Mouse (Mus musculus): ENCODE results near the gene Otx2.

The Otx2 gene

GRCm38 (mm10) chr14:48668761-48669303 lies 4.8 kb downstream of the Otx2 start:
- DNase-seq (ENCODE audit: low read depth): no peak

DNA sequence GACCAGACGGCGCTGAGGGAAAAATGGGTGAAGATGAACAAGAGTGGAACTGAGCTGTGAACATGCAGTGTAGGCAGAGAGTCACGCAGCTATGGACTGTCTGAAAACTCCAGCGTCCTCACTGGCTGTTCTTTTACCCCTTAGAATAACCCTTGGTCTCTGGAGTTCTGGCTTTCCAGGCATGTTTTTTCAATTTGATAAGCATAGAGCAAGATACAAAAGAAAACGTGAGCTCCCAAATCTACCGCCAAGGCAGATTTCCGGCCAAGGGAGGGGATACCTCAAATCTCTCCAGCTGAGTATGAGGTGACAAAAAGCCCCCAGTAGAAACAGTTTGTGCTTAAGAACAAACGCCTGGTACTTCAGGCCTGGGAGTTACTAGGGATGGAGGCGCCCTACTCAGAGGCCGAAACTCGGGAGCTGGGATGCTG lies 5.6 kb downstream of the Otx2 start:
- no peak for DNase-seq (ENCODE audit: low read depth)

- no peak for DNase-seq (ENCODE audit: low read depth)
These were observed 6.2 kb downstream of the Otx2 start for GRCm38 (mm10) chr14:48667396-48667795.

- DNase-seq (ENCODE audit: low read depth): no peak
These were observed 6.8 kb downstream of the Otx2 start for GRCm38 (mm10) chr14:48666771-48667170.

DNA sequence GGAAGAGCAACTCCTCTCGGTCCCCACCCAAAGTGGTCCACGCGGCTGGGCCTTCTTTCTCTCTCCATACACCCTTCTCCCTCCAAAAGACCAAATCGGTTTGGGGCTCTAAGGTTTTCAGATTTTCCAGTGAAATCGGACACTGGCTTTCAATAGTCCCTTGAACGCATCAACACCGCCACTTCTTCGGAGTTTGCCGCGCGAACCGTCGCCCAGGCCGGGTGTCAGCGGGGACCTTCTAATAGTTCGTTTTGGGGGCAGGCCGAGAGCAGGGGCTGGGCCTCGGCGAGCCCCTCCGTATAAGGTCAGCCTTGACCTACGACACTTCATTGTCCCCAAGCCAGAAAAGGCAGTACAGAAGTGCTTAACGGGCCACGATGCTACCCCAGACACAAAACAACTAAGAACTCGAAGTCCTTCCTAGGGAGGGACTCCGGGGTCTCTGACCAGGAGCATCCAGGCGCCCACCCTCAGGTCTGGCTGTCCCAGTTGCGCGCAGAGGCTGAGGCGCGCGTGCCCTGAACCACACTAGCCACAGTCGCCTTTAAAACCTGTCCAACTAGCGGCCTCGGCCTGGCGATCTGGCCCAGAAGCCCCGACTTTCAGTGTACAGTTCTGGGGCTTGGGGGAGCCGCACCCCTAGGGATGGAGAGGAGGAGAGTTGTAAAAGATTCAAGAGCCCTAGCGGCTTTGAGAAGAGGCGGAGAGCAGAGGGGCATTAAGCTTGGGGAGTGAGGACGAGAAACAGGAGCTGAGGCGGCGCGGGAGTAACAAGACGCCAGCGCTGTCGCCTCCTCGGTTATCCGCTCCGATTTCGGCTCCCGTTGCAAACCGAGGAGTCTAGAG lies 7.6 kb downstream of the Otx2 start:
- DNase-seq (ENCODE audit: low read depth): no peak

GRCm38 (mm10) chr14:48664841-48665815 lies 8.5 kb downstream of the Otx2 start:
- DNase-seq (ENCODE audit: low read depth): no peak

- DNase-seq (ENCODE audit: low read depth): no peak
These were observed 9.4 kb downstream of the Otx2 start for GRCm38 (mm10) chr14:48664001-48664810.

- DNase-seq (ENCODE audit: low read depth): no peak
These were observed 10.1 kb downstream of the Otx2 start for GRCm38 (mm10) chr14:48663531-48663930.

- no peak for DNase-seq (ENCODE audit: low read depth)
These were observed 10.9 kb downstream of the Otx2 start for GRCm38 (mm10) chr14:48662568-48663236.

DNA sequence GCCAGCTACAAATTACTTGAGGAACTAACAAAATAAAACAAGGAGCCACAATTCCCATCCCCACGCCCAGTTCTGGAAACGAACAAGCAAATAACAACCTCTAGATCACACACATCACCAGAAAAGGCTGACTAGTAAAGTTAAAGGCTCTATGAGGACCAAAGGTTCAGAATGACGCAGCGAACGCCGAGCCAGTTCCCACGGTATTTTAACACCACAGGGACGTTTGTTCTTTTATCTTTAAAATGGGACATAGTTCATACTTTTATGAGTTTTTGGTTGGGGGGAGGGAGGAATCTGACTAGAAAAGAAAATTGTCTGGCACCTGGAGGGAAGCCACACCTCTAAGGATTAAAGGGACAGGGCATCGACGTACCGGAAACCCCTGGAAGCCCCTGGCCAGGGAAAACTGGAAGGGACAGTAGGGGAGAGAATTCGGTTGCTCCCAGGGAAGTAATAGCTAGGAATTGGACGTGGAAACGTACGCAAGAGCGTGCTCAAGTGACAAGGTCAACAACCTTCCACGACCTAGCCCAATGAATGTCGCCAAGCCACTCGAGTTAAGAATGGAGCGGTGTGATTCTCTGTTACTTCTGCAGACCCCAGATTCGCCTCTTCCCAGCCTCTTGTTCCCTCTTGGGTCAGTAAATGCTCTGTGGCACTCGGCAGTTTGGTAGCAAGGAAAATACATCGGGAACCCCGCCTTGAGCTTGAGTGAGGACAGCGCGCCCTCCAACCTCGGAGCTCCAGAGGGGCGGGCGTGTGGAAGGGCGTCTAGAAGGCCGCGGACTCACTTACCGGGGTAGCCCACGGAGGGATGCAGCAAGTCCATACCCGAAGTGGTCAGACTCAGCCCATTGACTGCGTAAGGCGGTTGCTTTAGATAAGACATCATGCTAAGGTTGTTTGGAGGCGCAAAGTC lies 11.7 kb downstream of the Otx2 start:
- DNase-seq (ENCODE audit: low read depth): no peak

DNA sequence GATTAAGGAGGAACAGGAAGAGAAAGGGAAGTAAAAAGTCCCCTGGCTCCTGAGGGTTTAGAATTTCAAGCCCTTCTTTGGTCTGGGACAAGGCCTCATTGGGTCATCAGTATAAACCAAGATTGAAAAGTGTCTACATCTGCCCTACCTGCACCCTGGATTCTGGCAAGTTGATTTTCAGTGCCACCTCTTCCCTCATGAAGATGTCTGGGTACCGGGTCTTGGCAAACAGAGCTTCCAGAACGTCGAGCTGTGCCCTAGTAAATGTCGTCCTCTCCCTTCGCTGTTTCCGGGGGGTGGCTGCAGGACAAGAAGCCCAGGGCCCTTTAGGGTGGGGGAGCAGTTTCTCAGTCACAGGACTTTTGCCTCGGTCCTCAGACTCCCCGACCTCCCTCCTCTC lies 12.5 kb downstream of the Otx2 start:
- no peak for DNase-seq (ENCODE audit: low read depth)

DNA sequence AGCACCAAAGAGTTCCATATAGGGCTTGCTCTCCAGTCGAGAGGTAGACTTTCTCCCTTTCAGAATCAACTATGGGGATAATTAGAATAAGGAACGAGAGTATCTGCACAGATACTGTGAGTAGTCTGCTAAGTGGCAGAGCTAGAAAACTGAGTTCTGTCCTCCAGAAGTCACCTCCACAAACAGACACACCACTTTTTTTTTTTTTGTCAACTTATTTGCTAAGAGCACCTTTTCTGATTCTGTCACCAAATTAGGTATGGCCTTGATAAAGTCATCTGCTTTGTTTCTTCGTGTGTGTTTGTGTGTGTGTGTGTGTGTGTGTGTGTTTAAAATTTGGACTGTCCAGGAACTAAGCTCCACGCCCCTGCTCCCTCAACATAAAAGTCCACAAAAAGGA lies 13.0 kb downstream of the Otx2 start:
- DNase-seq (ENCODE audit: low read depth): no peak

GRCm38 (mm10) chr14:48659661-48660060 lies 14.0 kb downstream of the Otx2 start:
- no peak for DNase-seq (ENCODE audit: low read depth)

DNA sequence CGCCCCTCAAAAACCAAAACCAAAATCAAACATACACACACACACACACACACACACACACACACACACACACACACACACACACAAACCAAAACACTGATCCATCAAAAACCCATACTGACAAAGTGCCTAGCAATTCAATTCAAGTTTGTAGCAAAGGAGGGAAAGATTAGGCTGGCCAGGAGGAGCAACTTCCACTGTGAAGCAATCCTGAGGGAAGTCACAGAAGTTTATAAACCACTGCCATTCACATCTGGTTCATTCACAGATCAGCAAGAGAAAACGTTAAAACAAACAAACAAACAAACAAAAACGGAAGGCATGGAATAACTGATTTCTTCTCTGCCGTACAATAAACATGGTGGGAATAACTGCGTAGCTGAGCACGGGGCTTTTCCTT lies 16.4 kb downstream of the Otx2 start:
- DNase-seq (ENCODE audit: low read depth): no peak

DNA sequence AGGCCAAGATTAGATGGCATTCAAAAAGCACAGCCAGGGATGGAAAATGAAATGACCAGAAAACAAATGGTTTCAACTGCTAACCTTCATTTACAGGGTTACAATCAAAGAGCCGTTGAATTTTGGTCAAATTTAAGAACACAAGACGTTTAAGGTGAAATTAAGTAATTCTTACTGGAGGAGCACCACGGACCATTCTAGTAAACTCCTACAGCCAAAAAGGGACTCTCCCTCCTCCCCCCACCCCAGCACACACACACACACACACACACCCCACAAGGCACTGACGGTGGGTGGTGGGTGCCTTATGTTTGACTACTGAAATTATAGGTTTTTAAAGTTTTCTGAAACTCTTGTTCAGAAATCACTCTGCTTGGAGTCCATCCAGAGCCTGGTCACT lies 16.9 kb downstream of the Otx2 start:
- no peak for DNase-seq (ENCODE audit: low read depth)

DNA sequence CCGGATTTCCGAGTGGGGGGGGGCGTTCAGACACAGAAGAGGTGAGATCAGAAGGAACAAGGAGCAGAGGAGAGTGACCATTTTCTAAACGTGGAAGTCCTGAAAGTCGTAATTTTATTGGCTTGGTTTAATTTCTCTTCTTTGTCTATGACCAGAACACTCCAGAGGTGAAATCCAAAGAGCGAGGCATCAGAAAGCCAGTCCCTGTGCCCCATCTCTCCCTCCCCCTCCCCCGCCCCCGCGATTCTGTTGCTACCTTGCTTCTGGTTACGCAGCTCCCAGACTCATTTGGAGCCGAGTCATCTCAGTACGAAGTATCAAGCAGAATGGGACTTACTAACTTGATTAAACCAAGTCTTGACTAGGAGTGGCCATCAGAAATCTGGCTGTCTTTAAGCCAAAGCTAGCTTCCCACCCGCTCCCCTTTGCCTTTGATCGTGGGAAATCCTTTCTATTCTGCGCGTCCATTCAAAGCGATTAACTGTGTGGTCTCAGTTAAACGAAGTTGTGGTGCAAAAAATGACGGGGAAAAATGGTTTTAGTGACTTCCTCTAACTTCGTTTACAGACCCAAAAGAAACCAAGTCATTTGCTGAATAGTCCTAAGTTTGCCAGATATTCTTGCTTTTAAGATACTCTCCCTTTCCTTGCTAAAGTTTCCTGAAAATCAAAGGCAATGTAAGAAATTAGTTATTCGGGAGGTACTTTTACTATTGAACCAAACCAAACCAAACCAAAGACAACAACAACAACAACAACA lies 17.6 kb downstream of the Otx2 start:
- no peak for DNase-seq (ENCODE audit: low read depth)

GRCm38 (mm10) chr14:48655073-48655791 lies 18.4 kb downstream of the Otx2 start:
- no peak for DNase-seq (ENCODE audit: low read depth)

GRCm38 (mm10) chr14:48654551-48655072 lies 19.0 kb downstream of the Otx2 start:
- no peak for DNase-seq (ENCODE audit: low read depth)

Data from 416B (cell line).